Mouse (Mus musculus): ENCODE measurements at regions not wholly inside any gene's neighbourhood (a gene's known extent, or its start where the extent isn't known, plus 50 kb on each side); places are given as distances from the start of the nearest gene placed in this dataset.

DNA sequence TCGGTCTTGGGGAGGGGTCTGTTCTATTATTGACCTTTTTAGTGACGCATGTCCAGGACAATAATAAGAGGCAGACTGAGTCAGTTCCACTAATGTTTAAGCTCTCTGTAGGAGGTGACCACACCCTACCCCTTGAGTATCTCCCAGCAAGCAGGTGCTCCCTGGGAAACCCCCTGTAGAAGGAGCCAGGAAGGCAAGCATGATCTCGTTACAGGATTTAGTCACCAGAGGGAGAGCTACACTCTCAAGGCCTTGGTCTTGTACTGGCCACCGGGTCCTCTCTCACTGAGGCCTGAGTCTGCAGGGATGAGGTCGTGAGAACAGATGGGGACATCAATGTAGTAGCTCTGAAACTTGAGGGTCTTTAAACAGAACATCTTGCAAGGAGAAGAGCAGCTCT is 55.3 kb upstream of the Ccnd2 start:
- in situ Hi-C loops (cut with MseI, MboI) = no loop called here

DNA sequence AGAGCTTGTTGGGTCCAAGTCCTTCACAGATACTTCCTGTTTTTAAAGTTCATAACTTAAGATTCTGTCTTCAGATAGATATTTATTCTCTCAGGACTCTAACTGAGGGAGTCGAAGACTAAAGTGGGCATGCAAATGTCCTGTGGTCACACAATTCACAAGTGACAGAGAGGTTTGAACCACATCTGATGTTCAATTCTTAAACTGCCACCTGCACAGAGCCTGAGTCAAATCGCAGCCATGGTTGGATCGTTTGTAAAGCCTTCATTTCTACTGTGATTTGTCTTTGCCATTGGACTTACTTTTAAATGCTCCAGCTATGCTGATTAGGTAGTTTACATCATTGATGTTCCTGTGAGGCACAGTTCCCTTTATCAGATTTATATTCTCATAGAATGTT is 61.4 kb upstream of the Ccnd2 start:
- in situ Hi-C loops (cut with MseI, MboI) = no loop called here

DNA sequence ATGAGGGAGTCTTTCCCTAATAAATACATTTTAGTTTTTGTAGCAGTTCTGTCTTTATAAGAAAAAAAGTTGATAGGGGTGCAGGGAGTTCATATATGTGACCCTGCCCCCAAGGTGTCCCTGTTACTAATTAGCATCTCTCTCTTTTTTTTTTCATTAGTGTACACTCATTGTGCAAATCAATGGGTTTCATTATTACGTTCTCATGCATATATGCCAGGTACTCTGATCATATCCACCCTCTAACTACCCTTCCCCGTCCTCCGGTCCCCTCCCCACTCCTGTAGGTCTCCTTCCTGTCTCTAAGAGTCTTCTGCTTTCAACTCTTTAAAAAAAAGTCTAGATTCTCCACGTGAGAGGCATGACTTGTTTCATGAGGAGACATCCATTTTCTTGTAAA is 63.9 kb upstream of the Ccnd2 start:
- in situ Hi-C loops (cut with MseI, MboI) = no loop called here

DNA sequence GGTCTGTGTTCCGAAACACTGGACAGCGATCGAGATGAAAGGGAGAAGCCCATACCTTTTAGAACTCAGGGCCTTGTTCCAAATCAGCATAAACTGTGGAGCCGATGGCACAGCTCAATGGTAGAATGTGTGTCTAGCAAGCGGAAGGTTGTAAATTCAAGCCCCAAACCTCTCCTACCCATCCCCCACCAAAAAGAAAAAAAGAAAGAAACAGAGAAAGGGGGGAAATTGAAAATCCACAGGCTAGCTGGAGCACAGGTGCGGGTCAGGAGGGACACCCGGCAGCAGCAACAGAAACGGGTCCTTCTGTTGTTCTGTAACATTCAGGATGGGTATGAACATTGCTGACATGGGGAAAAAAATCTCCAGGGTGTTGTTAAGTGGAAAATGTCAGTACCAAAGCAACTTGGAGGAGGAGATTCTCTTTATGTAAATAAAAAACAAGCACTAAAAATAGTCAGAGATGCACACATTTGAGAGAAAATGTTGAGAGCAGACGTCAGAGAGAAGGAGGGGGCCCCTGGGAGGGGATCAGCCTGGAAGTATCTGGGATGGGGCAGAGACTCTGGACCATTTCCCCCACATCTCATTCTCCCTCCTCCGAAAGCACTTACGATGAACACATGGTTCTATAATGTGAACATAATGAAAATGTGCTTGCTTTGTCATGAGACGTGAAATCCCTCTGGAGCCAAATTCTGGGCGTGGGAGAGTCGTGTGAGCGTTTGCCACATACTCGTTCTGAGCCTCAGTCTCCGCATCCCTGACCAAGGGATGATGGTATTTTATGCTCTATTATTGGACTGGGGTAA is 66.8 kb upstream of the Ccnd2 start:
- in situ Hi-C loops (cut with MseI, MboI) = no loop called here

DNA sequence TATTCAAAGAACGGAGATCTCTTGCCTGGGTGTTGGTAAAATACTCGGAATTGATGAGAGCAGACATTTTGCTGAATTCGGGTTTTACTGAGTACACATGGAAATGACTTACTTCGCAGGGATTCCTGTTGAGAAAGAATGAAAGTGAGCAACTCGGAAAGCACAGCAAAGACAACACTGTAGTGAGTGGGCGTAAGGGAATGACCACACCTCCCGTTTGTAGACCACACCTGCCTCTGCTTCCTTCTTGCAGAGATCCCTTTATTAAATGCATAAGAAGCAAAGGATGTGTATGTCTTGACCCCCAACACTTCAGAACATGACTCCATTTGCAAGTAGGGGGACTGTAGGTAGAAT is 67.4 kb upstream of the Ccnd2 start:
- in situ Hi-C loops (cut with MseI, MboI) = no loop called here

DNA sequence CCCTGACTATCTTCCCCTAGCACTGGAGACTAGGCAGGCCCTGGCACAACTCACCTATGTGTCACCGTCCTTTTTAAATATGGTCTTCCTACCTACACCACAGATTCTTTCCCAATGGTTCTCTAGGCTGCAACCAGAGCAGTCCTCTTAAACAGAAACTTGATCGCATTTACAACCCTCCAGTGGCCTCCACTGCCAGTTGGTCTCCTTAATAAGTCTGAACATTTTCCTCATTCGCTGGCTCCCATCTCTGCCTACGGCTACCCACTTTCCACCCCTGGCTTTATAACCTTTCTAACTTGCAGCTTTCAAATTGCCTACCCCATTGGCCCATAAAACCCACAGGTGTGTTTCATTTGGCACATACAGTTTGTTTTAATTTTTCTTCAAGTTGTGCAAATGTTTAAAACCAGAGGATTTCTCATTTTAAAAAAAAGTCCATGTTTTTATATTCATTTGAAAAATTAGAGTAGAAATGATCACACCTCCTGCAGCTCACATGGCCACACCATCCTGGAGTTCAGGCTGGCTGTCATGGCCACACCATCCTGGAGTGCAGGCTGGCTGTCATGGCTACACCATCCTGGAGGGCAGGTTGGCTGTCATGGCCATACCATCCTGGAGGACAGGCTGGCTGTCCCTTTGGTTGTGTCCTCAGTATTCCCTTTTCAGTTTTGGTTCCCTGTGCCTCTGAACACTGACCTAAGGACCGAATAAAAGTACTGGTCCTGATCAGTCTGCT is 74.4 kb upstream of the Ccnd2 start:
- in situ Hi-C loops (cut with MseI, MboI) = no loop called here

DNA sequence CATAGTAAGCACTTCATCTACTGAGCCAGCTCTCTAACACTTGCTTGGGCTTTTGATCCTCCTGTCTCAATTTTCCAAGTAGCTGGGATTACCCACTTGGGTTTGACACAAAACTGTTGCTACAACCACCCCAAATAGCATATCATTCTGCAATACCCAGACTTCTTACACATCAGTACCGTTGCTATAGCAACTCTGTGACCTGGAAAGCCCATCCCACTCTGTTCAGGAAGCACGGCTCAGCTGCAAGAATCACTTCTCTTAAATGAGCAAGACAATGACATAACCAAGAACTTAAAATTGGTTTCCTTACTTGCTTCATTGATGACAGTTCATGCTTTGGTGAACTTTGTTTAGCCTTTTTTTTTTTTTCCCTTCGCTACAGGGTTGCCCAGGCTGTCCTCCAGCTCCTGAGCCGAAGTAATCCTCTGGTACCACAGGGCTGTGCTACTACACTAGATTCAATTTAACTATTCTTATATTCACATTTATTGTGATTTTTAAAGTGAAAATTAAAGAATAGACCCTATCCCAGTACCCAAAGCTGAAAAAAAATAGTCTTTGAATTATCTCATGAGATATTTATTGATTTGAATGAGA is 84.6 kb upstream of the Ccnd2 start:
- in situ Hi-C loops (cut with MseI, MboI) = no loop called here

DNA sequence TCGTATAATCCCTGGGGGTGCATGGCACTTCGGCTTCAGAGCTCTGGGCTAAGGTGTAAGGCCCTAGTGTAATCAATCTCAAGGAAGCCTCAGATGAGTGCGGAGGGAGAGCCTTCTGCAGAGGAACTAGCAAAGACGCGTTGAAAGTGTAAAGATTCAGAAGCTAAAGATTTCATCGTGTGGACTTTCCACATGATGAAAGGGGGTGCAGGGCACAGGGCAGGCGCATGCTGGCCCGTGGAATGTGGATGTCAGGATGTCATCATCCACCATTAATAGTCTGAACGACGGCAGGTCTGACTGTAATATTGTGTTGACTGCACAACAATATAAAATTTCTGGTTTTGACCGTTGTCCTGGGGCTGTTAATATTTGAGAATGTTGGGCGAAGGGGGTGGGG is 85.2 kb upstream of the Ccnd2 start:
- in situ Hi-C loops (cut with MseI, MboI) = no loop called here

DNA sequence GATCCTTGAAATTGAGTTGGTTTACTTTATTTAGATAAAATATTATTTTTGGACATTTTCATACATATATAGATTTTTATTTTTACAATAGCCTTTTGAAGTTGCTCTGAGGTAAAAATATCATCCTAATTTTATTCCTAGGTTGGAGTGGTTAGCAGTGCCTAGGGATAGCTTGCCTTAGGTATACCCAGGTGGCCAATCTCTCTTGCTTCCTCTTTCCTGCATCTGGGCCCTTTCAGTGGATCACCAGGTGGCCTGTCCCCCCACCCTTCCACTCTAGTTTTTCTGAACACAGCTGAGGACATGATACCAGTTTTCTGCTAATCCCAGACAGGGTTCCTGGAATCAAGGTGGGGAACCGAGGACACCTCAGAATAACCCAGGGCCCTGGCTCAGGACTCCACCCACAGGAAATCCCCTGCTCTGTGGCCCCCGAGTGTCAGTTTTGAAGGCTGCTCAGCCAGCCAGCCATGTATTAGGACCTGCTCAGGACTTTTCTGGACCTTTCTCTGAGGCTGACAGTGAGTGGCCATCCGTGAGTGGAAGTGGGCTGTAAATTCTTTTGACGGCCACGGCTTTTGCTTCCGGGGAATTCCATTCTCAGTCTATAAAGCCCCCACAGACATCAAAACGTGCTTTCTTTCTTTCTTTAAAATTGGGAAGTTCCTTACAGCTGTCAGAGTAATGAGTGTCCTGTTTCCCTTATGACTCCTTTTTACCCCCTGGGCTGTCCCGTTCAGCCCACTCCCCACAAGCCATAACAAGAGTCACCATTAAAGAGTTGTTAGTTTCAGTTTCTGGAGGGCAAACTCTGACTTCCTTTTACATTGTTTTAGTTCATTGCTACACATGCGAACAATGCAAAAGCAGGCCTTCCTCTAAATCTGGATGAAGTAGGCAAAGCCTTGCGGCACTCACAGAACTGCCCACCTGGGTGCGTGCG is 87.8 kb upstream of the Ccnd2 start:
- in situ Hi-C loops (cut with MseI, MboI) = no loop called here

DNA sequence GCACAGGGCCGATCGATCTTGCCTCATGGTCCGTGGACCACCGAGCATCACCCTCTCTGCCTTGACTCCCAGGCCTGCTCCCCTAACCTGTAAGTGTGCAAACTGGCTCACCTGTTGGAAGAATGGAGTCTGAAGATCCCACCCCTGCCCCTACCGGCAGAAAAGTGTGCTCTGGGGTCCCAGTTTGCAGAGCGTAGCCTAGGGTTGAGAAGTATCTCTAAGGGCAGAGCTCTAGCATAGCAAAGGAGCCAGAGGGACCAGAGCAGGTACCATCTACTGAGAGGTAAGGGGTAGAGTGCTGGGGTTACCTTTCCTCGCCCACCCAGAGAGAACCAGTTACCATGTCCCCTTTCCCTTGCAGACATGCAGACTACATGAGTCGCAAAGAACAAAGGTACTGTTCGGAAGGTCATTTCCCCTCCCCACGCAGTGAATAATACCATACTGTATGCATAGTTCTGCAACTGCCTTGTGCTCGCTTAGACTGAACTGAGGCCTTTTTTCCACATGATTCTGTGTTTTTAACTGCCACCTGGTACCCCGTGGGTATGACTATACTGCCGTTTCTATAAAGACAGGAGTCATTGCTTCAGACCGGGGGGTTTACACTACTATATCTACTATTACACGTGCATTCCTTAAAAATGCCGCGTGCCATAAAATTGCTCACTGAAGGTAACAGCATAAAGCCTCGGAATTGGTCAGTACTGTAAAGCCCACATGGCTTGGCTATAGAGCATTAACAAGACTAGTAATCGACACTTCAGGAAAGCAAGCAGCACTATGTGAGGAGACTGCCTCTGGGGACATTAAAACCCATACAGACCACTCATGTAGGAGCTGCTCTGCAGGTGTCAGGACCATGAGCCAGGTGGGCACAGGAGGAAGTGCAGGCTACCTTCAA is 88.7 kb upstream of the Ccnd2 start:
- in situ Hi-C loops (cut with MseI, MboI) = no loop called here

DNA sequence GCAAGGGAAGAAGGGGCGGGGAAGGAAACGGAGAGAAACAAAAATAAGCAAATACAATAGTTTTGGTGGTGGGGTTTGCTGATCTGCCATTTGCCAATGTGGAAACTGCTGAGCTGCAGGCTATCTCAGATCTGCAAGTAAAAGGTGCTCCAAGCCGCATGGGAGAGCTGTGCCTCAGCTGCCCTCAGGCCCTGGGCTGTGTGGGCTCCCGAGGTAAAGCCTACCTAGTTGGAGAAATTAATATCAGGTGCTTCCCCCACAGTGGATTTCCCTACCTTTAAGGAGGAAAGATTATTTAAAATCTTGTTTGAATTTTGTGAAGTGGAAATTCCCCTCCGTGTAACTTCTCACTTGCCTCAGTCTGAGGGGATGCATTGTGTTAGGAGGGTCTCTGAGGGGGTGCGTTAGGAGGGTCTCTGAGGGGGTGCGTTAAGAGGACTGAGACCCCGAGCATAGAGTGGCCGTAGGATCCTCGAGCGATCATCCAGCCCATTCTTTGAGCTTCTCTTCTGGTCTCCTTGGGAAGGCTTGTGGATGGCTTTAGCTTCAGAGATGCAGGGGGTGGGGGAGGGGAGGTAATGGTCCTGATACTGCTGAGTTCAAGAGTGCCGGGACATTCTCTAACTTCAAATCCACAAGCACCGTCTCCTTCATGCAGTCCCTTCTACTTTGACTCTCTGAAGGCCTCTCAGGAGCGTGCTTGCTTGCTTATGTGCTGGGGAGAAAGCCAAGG is 89.9 kb upstream of the Ccnd2 start:
- in situ Hi-C loops (cut with MseI, MboI) = no loop called here

DNA sequence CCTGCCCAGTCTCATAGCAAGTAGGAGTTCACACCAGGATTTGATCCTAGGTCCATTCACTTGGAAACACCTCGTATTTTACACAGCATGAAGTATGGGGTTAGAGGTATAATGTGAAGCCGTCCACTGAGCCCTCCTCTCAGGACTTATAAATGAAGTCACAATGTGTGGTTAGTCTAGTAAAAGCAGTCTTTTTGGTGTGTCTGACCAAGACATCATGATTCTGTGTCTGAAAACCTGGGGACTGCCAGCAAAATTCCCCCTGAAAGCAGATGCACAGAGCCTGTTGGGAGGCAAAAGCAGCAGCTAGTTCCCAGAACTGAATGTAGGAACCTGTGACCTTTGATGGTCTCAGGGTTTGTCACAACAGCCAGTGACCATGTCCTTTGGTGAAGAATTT is 91.0 kb upstream of the Ccnd2 start:
- in situ Hi-C loops (cut with MseI, MboI) = no loop called here

DNA sequence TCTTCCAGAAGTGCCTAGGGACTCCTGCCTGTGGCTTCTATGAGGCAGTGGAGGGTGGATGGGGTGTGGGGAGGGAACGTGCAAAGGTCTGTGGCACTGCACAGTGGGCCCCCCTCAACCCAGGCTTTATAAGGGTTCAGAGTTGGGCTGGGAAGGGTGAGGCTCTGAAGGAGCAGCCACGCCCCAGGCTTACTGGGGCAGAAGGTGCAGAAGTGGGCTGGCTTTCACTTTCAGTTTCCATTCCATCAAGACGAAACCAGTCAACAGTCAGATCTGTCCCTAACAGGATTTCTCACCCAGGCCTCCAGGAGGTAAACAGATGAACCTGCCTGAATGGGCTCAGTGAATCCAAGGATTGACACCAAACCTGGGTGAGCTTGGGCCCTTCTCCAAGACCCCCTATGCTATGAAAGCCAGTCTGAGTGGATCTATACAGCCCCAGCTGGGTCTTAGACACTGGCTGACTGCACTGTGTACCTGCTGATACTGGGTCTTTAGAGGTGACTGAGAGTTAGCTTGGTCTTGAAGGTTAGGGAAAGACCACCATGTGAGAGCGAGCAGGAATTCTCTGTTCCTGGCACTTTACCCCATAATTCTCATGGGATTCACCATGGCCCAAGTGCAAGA is 93.9 kb upstream of the Ccnd2 start:
- in situ Hi-C loops (cut with MseI, MboI) = no loop called here

DNA sequence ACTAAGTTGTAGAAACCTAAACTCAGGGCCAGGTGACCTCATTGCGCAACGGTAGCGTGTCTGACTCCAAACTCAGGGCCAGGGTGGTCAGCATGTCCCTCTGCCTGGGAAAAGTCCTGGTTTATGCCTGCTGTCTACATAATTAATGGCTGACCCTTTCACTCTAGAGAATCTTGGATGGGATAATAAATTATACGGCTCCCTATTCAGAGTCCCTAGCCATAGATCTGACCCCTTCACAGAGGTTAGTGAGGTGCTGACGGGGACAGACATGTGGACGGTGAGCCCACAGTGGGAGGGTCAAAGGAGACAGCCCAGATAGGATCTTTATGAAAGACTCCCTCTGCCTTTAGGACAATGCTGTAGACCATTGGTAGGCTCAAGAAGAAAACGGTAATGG is 94.7 kb upstream of the Ccnd2 start:
- in situ Hi-C loops (cut with MseI, MboI) = no loop called here

DNA sequence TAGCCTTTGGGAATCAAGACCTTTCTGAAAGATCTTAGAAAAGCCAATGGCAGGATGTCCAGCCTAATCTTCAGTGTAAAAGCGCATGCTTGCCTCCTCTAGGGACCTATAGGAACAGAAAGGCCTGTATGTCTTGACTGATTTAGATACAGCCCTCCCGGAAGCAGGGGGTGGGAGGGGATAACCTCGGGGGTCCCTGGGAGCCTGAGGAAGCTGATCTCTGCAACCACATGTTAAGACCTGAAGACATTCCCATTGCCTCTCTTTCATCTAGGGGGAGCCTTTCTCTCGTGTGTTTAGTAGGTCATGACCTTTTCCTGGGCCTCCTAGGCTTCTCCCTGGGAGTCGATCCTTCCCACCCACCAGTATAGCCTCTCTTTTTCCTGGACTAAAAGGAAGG is 95.3 kb upstream of the Ccnd2 start:
- in situ Hi-C loops (cut with MseI, MboI) = no loop called here

DNA sequence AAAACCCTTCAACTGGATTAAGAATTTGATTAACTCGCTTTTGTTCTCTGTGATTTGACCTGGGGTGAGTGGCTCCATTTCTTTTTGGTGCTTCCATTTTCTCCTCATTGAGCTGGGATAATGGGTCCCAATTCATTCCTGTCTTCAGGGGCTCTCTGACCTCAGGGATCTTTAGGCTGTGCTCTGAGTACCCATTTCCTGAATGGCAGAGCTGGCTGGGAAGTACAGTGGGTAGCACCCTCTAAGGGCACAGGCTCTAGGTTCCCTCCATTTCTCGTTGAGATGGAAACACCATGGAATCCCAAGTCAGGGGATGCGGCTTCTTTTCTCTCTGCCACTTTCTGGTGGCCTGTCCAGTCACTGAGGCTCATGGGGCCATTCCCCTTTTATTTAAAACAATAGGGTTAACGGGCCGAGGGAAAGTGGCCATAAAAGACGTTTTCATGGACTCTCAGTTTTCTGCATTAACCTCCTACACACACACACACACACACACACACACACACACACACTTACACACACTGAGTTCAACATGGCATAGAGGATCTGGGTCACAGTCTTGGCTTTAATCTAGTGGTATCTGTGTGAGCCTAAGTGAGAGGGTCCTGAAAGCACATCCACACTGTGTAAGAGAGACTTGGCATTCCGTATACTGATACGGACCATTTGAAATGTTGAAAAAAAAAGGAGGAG is 98.3 kb upstream of the Ccnd2 start:
- in situ Hi-C loops (cut with MseI, MboI) = no loop called here

DNA sequence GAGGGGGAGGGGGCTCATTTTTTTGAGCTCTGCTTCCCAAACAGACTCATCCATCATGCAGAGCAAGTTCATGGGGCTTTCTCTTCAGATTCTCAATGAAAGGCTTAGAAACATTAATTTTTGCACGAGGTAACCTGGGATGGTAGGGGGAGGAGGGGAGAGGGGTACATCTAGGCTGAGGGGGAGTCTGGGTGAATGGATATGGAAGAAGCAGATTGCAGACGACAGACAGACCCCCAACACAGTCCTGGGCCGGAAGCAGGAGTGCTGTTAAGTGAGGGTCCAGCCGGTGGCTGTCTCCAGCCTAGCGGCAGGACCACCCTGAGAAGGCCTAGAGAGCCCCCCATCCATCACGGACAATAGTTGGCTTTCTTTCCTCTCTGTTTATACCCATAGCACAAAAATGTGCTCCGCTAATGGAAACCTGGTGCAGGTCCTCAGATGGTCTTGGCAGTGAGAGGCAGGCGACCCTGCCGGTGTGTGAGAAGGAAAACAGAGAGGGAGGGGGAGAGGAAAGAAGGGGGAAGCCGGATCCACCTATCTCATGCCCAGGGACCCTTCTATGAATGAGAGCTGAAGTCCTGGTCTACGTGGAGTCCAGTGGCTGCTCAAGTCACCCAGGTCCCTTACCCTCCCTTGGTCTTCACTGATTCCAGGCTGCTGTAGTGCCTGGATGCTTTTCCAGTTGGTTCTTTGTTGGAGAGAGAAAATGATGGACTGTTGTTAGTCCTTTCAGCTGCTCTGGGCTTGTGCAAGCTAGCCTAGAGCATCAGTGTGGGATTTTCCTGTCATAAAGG is 99.1 kb upstream of the Ccnd2 start:
- in situ Hi-C loops (cut with MseI, MboI) = no loop called here

DNA sequence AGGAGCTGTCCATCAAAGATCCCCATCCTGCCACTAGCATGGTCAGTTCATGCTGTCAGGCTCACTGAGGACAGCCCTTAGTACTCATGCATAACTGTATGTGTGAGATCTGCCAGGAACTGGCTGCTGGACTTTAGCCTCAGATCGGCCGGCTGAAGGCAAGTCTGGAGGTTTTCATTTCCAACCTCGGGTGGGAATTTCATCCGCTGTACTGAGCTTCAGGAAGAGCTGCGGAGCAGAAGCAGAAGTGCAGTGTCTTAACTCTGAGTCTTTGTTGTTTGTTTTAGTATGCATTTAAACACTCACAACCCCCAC is 99.6 kb upstream of the Ccnd2 start:
- in situ Hi-C loops (cut with MseI, MboI) = no loop called here
